Mouse (Mus musculus) cerebellum, adult 2 months (tissue): ENCODE results near the gene Gpr156.

Experiments
- CTCF ChIP-seq: fragments of 200-500 bp; IDR thresholded peaks from 2 replicates; pipeline ENCODE4 v1.5.1; 2011; ENCODE audit warnings: low read depth, mild to moderate bottlenecking, control low read depth, low read length, moderate library complexity, borderline replicate concordance; ENCODE audit not compliant: insufficient read depth
- POLR2A ChIP-seq: fragments of 200-500 bp; IDR thresholded peaks from 2 replicates; pipeline ENCODE4 v1.6.1; 2011; ENCODE audit warnings: low read length, control low read depth, borderline replicate concordance; ENCODE audit not compliant: insufficient read depth

DNA sequence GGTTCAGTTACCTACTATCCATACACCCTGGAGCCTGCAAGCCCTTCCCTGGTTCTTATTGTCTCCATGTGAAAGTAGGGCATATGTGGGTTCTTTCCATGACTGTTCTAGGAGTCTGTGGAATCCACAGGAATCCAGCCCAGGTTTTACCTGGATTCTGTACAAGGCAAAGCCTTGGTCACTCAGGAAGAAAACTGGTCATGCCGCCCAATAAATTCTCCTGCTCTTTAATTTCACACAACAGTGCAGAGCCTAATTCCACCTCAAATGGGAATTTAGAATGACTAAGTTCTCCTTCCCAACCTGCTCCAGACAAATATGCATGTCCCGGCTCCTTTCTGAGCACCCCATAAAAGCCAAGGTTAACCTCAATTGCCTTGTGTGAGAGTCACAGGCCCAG lies 16.9 kb upstream of the Gpr156 start:
- TF ChIP-seq CTCF = no peak
- no peak for TF ChIP-seq POLR2A
